Mouse (Mus musculus): ENCODE data around the gene Rag1.

DNA sequence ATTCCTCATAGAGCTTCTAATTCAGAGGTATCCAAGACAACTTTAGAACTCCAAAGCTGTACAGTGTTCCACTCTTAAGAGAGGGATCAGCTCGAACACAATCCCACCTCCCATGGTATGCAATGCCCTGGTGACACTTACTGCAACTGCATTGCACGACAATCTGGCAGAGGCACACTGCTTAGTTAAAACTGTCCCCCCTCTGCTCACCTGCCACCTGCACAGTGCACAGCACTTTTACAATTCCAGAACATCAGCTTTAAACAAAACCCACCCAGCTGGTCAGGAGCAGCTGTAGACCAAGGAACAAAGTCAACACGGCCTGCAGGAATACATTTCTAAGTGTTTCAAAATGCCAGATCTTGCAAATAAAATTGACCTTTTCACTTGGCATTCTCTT, 28.4 kb downstream of the Rag1 start:
- TF ChIP-seq POLR2A (IDR thresholded peaks at IDR 0.05; ENCODE audit: insufficient read depth, low read depth, low read length) (no peak), CTCF (IDR thresholded peaks at IDR 0.05; ENCODE audit: insufficient read depth, low read depth, low read length) (no peak)

Measured in olfactory bulb, adult 2 months (tissue).